Mouse (Mus musculus) urinary bladder, postnatal 36 days (tissue): ENCODE measurements at regions not wholly inside any gene's neighbourhood (a gene's known extent, or its start where the extent isn't known, plus 50 kb on each side); places are given as distances from the start of the nearest gene placed in this dataset.
A peak's percentile ranks its signal among the peaks of the same experiment; 100 is the strongest.

ENCODE experiments used
- DNase-seq, 2 experiments: peaks; one replicate each; pipeline ENCODE4 v3.0.0; 2022; ENCODE audit warnings: low spot score in 2 of 2, mixed read lengths in 1 of 2

DNA sequence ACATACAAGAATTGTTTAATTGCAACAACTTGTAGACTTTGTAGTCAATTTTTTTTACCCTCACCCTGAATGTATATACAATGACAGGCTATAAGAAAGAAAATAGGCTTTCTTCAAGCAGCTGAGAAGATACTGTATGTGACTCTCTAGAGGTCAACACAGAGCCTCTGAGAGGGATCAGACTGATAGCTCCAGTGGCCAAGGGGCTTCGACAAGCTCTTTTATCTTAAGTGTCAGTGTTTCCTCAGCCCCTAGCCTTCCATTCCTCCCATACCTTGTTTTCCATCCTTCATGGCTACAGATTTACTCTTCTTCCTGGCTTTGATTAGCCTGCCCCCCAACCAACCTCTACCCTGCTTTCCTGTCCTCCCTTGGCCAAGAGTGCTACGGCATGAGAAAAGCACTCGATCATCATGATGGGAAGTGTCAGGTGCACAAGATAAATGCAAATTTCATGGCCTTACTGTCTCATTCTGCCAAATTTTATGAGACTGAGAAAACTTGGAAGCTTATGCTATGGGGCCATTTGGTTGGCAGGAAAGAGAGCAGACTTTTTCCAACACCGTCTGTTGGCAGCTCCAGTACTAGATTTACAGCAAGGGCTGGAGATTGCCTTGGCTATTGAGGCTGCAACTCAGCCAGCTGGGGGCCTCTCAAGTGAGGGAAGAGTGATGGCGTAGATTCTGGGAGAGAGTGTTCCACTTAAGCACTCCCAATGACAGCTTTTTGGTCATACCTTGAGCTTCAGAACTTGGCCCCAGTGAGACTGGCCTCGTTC, 484.3 kb upstream of the Etaa1 start:
- peak in 1 of 2 experiments; percentile 36 for DNase-seq

DNA sequence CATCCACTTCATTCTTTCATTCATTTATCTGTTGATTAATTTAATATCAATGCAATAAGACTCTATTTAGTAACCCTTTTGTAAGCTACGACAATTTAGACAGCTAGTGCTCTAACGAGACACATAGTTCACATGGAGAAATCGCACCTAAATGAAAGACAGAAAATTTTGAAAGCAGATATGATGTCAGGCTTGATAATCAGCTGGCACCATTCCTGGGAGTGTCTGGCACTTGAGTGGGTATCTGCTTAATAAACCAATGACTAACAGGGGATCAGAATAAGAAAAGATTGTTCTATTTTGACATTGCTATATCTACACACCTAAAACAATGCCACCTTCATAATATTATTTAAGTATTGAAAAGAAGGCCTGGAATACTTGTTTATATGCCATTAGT, 467.4 kb upstream of the Etaa1 start:
- no peak for DNase-seq

DNA sequence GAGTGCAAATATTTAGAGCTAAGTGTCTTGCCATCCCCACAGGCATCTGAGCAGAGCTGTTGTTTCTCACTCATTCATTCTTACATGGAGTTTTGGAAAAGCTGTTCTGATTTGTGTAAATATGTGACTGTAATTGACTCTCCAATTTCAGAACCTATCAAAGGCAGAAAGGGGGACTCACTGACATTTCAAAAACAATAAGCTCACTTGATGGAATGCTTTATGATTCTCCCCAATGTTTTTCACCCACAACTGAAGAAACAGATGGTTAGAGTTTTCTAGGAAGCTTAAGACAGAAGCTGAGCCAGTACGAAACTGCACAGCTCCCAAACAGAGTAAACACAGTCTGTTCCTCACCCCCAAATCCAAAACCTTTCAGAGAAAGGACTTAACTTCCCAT, 460.1 kb upstream of the Etaa1 start:
- no peak for DNase-seq

DNA sequence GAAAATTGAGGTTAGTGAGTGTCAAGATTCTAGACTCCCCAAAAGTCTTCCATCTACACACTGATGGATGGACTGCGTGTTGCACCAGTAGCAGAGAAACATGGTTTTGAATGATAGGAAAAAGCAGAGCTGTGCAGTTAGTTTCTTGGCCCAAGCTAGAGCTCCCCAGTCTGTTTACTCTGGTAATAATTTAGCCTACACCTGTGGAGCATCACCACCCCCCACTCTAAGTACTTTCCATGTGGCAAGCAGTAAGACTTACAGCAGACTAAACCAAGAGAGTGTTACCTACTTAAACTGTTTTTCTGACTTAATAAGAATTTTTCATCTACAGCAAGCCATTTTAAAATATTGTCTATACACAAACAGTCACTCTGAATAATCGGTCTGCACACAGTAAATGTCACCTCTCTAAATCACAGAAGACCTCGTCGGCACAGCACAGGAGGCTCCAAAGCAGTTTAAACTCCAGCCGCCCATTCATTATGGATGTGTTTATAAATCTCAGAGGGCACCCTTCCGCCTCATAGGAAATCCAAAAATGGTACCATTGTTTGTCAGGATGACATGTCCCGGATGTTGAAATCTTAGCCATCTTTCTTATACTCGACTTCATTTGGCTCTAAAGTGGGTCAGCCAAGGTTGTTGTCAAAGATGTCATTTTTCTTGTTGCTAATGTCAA, 454.5 kb upstream of the Etaa1 start:
- DNase-seq = no peak

DNA sequence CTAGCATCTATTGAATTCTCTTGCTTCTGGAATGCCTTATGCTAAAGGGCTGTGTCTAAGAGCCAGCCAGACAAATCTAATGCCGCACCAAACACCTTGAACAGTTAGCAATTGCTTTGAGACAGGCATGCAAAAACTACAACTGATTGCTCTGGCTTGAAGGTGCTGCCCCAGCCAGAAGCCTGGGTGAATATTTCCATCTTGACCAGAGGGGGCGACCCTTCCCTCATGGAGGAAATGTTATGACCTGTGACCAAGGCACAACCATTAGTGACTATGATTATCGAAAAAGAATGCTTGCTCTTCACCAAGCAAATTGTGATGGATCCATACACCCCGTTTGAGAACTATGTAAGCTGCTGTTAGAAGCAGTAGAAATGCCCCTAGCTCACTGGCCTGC, 445.9 kb upstream of the Etaa1 start:
- DNase-seq = no peak

DNA sequence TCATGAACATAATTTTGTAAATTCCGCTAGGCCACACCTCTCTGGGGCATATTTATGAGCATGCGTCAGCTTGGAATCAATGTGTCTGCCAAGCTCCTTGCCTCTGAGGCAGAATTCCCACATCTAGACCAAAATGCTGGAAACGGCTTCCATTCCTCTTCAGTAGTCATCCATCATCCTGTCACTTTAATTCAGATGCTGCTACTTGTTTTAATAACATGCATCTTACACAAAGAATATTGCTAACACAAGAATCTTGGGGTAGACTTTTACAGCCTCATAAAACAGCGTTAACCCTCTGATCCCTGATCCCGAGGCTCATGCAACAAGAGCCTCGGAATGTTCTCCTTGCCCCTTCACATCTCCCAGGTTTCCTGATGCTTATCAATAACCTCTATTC, 442.7 kb upstream of the Etaa1 start:
- no peak for DNase-seq

DNA sequence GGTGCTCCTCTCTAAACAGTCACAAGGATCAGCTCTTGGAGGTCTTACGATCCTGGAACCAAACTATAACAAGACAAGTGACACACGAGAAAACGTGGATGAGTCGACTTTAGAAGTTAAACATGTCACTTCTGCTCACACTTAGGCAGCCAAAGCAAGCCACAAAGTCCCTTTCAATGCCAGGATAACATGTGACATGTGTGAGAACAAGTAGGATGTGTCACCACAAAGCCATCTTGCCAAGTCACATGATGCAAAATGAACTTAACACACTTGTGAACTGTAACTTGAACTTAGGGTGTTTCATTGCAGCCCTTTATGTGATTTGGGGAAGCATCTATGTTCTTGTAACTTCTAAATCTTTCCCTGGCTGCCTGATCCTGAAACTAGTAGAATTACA, 442.0 kb upstream of the Etaa1 start:
- DNase-seq = no peak

DNA sequence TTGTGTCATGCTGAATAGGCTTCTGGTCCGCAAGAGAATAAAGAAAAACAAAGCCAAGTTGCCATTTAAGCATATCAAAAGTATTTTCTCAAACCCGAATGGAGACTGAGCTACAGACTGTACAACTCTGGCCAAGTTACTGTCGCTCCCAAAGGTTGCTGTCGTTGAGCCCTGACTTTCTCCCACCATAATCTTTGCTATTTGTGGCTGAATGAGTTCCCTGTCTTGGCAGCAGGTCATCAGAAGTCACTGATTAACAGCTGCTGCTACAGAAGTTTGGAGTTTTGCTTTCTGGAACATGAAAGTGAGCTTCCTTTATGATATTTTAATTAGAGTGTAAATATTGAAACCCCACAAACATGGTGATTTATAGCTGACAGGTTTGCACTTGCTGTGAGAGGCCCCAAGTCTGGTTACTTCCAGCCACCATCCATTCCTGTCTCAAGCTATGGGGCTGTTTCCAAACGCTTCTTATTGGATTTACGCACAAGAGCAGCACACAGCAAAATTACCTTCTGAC, 419.2 kb upstream of the Etaa1 start:
- DNase-seq = no peak

DNA sequence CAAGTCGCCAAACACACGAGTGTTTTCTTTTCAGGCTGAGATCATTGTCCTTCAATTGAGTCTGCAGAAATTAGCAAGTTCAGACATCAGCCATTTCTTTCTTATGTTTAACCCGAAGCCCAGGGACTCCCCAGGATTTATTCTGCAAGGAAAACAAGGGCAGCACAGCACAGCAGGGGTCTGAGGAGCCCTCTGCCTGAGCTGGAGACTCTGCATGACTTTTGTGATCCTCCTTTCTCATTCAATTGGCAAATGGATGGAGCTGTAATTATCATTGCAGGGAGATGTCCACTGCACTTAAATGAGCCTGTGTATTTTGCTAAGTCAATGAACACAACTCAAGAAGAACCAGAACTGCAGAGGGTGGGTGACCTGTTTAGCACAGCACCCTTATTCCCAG, 417.6 kb upstream of the Etaa1 start:
- no peak for DNase-seq

DNA sequence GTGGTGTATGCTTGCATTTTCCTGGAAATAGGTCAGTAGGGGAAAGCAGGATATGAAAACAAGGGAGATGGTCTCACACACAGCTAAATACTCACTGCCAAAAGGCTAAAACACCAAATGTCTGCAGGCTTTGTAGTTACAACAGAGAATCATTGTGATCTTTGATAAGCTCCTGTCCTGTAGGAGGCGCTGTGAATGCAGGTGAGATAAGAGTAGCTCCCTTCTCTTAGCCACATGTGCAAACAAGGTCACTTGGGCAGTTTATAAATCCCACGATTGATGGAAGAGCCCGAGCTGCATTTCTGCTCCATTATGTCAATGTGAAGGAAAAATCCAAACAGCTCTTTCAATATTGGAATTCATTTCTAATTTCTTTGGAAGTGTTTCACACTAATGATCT, 417.2 kb upstream of the Etaa1 start:
- DNase-seq = no peak

DNA sequence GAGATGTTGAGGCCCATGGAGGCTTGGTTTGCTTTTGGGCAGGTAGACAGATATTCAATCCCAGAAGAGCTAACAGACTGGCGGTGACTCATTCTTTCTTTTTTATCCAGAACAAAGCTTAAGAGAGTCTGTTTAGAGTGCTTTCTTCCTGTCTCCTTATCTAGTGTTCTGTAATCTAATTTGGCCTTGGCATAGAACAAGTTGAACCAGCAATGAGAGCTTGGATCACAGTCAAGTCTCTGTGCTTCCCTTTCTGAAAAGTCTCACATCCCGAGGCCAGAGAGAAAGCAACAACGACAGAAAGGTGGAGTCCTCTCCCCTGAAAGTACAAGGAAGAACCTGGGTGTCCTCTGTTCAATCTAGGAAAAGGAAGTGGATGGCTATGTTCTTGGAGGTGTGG, 401.2 kb upstream of the Etaa1 start:
- DNase-seq = peak in 1 of 2 experiments; percentile 1

DNA sequence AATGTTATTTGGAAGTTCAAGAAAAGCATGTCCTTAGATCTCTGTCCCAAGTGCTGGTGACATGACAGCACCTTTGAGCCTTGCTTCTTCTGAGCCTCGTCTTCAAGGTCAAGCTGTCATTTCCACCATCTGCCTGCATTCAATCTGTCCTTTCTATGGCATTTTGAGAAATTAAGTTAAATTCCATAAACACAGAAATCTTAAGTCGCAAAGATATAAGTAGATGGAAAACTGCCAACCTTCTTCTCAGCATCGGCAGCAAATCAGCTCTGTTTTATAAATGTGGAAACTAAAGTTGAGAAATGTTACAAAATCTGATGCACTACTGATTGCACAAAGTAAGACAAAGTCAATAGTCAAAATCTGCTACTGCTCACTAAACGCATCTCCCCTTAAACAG, 400.5 kb upstream of the Etaa1 start:
- DNase-seq = no peak

DNA sequence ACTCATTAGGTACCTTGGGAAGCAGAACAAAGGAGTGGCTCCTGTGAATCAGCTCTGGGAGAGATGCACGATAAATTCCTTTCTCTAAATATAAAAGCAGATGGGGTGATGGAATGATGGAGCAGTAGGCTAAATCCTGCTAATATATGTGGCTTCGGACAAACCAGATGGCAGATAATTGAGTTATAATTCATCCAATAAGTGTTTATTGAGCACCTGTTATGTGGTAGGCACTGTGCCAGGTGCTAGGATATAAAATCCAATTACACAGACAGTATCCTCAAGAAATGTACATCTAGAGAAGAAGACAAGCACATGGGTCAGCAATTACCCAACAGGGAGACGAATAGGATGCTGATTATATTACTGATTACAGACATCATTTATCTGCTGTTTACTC, 394.2 kb upstream of the Etaa1 start:
- DNase-seq = no peak

DNA sequence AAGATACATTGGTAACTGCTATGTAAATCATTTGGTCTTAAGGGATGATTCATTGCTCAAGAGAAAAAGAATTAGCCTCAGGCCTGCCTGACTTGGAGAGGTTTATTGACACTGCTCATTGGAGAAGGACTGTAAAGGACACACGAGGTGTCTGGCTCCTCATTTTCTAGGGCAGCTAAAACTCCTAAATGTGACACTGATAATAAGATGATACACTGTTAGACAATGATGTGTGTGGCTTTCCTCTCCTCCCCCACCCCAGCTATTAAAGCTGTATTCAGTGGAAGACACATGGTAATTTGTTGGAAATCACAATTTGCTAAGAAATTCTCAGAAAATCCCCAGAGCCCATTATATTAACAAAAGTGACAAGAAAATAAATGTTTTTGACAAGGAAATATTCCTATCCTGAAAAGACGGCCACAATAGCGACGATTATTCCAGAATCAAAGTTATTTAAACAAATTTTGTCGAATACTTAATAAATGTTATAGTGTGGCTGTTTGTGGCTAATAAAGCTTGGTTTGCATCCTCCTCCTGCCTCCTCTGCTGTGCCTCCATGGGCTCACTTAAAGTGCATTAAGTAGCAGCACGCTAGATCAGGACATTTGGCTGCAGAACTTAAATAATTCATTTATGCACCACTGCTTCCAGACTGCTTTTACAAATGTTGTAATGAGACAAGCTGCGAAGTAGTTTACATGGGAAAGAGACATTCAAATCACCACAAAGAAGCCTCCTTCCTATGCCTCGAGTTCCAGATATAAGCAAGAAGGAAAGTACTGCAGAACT, 360.0 kb upstream of the Etaa1 start:
- DNase-seq = no peak

DNA sequence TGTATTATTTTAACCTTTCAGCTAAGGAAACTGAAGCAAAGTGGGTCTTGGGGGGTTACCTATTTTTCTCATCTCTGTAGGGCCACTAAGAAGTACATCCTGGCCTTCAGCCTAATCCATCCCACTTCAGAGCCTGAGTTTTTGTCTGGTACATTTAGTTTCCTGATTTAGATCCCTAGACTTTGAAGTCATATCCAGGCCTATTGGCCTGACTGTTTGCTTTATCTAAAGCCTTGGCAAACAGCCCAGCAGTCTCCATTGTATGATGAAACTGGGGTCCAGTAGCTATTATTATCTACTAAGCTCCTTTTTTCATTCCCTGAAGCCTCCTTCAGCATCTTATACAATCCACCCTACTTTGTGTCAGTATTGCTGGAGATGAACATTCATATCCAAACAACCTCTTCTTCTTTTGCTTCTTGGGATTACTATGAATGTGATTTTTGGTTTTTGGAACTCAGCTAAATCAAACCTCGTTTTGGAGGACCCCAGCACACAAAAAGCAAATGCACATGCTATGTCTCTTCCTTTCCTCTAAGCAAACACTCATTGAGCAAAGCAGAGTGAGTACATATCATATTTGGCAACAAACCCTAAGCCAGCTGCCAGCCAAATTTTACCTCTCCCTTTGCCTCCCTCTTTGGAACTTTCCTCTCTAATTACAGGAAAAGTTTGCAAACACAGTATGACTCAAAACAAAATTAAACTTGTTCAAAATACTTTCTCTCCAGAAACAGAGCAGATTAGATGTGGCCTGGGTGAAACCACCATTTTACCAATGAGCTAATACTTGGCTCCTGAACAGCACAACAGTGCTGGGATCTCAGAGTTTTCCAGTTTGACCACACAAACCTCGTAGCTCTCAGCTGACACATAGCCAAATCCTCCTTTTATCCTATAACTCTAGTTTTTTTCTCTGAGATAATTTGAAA, 342.8 kb upstream of the Etaa1 start:
- DNase-seq = peak in 1 of 2 experiments; percentile 0

DNA sequence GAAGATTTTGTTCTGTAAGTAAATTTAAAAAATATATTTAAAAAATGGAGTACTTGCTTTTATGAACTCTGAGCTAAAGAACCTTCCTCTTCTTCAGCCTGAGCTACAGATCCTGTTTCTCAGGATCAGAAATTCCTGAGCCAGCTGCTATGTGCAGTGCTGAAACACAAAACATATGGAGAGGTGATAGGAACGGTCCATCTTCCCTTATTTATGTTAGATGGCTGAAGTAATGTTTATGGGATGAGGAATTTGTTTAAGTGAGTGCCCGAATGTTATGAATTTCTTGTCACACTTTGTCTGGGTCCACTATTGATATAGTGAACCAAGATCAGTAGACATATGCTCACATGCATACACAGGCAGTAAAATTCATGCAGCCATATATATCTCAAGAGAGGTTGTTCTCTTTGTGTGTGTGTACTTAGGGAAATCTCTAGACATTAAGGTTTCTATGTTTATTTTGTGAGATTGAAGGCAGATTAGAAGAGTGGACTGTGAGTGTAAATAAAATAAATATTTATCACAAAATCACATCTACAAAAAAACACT, 325.0 kb upstream of the Etaa1 start:
- DNase-seq = no peak

DNA sequence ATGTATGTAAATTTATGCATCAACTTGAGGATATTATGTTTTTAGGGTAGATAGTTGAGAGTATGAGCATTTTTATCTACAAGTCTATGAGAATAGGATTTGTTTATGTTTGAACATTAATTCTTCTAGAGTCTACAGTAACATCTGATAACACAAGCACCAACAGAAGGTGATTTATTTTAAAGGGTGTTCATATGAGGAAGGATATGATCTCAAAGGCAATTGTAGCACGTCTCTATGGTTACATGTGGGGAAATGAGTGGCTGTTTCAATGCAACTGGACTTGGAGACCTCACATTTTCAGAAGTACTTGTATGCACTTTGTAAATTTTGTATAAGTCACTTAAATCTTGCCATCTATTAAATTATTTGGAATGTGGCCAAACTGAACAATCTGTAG, 318.7 kb upstream of the Etaa1 start:
- no peak for DNase-seq

DNA sequence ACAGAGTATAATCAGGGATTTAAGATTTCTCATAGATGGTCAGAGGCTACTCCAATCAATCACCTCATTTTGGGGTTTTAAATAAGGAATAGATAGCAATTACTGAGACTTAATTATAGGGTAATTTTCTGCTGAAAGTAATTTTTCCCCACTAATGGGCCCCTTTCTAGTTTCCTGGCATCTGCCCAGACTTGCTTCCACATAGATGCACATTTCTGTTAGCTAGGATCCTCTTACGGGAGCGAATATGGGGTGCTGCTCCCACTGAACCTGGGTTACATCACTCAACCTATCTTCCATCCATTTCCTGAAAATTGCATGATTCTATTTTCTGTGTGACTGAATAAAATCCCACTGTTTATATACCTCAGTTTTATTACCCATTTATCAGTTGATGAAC, 312.5 kb upstream of the Etaa1 start:
- DNase-seq = no peak

DNA sequence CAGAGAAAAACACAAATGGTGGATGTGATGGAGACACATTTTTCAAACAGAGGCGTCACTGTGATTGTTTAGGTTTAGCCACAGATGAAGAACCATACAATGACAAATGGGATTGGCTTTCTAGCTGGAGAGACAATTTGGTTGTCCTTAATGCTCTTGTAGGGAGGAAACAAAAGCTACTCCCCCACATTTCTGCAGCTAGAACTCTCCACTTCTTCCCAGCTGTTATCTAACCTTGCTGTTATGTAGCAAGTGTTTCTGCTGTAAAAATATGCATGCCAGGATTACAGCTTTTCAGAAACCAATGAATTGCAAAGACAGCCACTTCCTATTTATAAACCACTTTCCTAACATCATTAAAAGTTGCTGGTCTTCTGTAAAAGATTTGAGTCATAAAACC, 309.2 kb upstream of the Etaa1 start:
- no peak for DNase-seq

DNA sequence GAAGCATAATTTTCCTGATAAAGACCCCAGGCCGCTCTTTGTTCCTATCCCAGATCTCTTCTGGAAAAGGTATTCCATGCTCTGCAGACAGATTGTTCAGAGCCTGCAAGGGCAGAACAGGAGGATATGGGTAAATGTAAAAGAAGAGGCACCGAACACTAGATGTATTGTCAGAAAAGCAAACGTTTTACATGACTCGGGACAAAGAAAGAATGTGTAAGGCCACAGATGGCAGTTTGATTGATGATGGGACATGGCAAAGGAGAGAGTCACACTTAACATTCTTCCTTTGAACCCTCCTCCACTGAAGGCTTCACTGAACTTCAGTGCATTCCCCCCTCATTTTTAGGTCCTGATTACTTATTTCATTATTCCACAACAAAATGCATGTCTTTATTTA, 295.6 kb upstream of the Etaa1 start:
- DNase-seq = no peak

DNA sequence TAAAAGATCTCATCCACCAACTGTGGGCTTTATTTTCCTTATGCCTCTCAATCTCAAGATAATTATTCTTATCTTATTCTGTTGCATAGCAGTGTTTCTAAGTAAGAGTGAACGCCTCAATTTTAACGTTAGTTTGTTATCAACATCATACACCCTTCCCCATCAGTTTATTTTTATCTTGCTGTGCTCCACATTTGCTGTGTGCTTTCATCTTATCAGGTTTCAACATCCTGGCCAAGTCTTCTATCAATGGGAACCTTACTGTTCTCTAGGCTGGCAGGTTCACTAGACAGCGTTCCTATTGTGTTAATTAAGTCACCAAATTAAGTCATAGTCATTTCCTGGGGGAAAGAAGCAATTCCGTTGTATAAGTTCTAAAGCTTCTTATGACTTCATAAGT, 263.1 kb upstream of the Etaa1 start:
- no peak for DNase-seq
